Mouse (Mus musculus) thymus, adult 2 months (tissue): ENCODE measurements around the gene Usp29.

Source experiments
- CTCF ChIP-seq: fragments of 200-500 bp; IDR thresholded peaks from 2 replicates; pipeline ENCODE4 v1.5.1; 2012; ENCODE audit warnings: mild to moderate bottlenecking, control low read depth, low read length, moderate library complexity, borderline replicate concordance; ENCODE audit not compliant: control insufficient read depth, poor library complexity, insufficient read depth; ENCODE audit errors: extremely low read depth
- POLR2A ChIP-seq: fragments of 200-500 bp; IDR thresholded peaks from 2 replicates; pipeline ENCODE4 v1.6.1; 2012; ENCODE audit warnings: mild to moderate bottlenecking, low read length, control low read depth, moderate library complexity; ENCODE audit not compliant: control insufficient read depth, poor library complexity, insufficient read depth; ENCODE audit errors: extremely low read depth

DNA sequence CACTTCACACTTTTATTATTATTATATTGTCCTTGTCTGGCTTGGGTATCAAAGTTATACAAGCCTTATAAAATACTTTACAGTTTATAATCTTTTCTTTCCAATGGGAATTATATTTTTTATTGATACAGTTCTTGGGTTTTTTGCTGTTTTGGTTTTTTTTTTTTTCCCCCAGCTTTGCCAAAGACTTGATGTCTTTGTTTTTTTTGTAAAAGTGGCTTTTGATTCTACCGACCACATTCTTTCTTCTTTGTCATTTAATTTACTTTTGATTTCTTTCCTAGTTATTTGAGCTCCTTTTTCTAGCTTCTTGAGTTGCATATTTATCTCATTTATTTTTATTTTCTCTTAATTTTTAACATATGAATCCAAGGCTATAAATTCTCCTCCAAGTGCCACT is 5.7 kb downstream of the Usp29 start:
- TF ChIP-seq CTCF: no peak
- no peak for TF ChIP-seq POLR2A
